Mouse (Mus musculus) cerebellum, adult 8-10 months (tissue): Measurements from ENCODE around the gene D630045J12Rik.

Experiments
- DNase-seq: peaks from one replicate; pipeline ENCODE4 v3.0.0; 2022

The D630045J12Rik gene

GRCm38 (mm10) chr6:38129883-38130282 lies 123.9 kb downstream of the D630045J12Rik start:
- DNase-seq, result no peak

GRCm38 (mm10) chr6:38128115-38128514 lies 125.7 kb downstream of the D630045J12Rik start:
- no peak for DNase-seq

- DNase-seq, result no peak
These were observed 128.3 kb downstream of the D630045J12Rik start for GRCm38 (mm10) chr6:38125462-38125861.

GRCm38 (mm10) chr6:38124882-38125281 lies 128.9 kb downstream of the D630045J12Rik start:
- DNase-seq, result no peak

- DNase-seq, result no peak
These were observed 129.5 kb downstream of the D630045J12Rik start, which contains the start of gene Atp6v0a4 for GRCm38 (mm10) chr6:38124207-38124835. Gene Atp6v0a4, minus strand, starts transcription at chr6:38124586.

- DNase-seq, result no peak
These were observed 130.2 kb downstream of the D630045J12Rik start for GRCm38 (mm10) chr6:38123471-38124206.

GRCm38 (mm10) chr6:38122791-38123190 lies 131.0 kb downstream of the D630045J12Rik start:
- no peak for DNase-seq

GRCm38 (mm10) chr6:38121843-38122242 lies 132.0 kb downstream of the D630045J12Rik start:
- DNase-seq, result no peak

- DNase-seq, result no peak
These were observed 133.0 kb downstream of the D630045J12Rik start for GRCm38 (mm10) chr6:38120681-38121371.

GRCm38 (mm10) chr6:38118341-38118740 lies 135.5 kb downstream of the D630045J12Rik start:
- DNase-seq, result no peak

GRCm38 (mm10) chr6:38116107-38116770 lies 137.6 kb downstream of the D630045J12Rik start:
- DNase-seq, result no peak

- DNase-seq, result no peak
These were observed 142.9 kb downstream of the D630045J12Rik start for GRCm38 (mm10) chr6:38110859-38111258.

- no peak for DNase-seq
These were observed 143.9 kb downstream of the D630045J12Rik start for GRCm38 (mm10) chr6:38109871-38110270.

GRCm38 (mm10) chr6:38109160-38109795 lies 144.5 kb downstream of the D630045J12Rik start, which contains the start of gene Tmem213:
Gene Tmem213, plus strand, starts transcription at chr6:38109255.
- no peak for DNase-seq

GRCm38 (mm10) chr6:38108449-38108848 lies 145.4 kb downstream of the D630045J12Rik start:
- DNase-seq, result no peak

- DNase-seq, result no peak
These were observed 147.9 kb downstream of the D630045J12Rik start for GRCm38 (mm10) chr6:38105924-38106323.

GRCm38 (mm10) chr6:38103775-38104174 lies 150.0 kb downstream of the D630045J12Rik start:
- DNase-seq, result no peak

GRCm38 (mm10) chr6:38102216-38102795 lies 151.5 kb downstream of the D630045J12Rik start:
- no peak for DNase-seq

- no peak for DNase-seq
These were observed 156.8 kb downstream of the D630045J12Rik start for GRCm38 (mm10) chr6:38096961-38097370.

- DNase-seq, result no peak
These were observed 159.1 kb downstream of the D630045J12Rik start for GRCm38 (mm10) chr6:38094701-38095100.

- DNase-seq, result no peak
These were observed 161.3 kb downstream of the D630045J12Rik start for GRCm38 (mm10) chr6:38092539-38092938.
